Mouse (Mus musculus) embryonic fibroblast, embryonic 13.5 days (primary cell): Measurements from ENCODE around the gene Pgs1.

Experiments used
- CTCF ChIP-seq: IDR thresholded peaks from 2 replicates; pipeline ENCODE4 v1.5.1; 2011; ENCODE audit warnings: mild to moderate bottlenecking, control low read depth, low read length, moderate library complexity, borderline replicate concordance; ENCODE audit not compliant: insufficient read depth
- POLR2A ChIP-seq: IDR thresholded peaks from 2 replicates; pipeline ENCODE4 v1.6.1; 2011; ENCODE audit warnings: low read depth, mild to moderate bottlenecking, control low read depth, low read length, moderate library complexity

- TF ChIP-seq CTCF (no peak), POLR2A (no peak)
Measured at GRCm38 (mm10) chr11:118000083-118000482, 14.0 kb downstream of the Pgs1 start.
